Mouse (Mus musculus) heart, adult 8-10 months (tissue): ENCODE measurements at regions not wholly inside any gene's neighbourhood (a gene's known extent, or its start where the extent isn't known, plus 50 kb on each side); places are given as distances from the start of the nearest gene placed in this dataset.

Source experiments
- DNase-seq: peaks from one replicate; pipeline ENCODE4 v3.0.0; 2022; ENCODE audit warnings: low spot score

- DNase-seq, result no peak
Measured at GRCm38 (mm10) chr10:30132243-30132642, 68.1 kb downstream of the Cenpw start.

- DNase-seq, result no peak
Measured at GRCm38 (mm10) chr10:30110341-30110740, 90.0 kb downstream of the Cenpw start.

GRCm38 (mm10) chr10:30102443-30102842 is 97.9 kb downstream of the Cenpw start:
- no peak for DNase-seq

GRCm38 (mm10) chr10:30094603-30095002 is 105.8 kb downstream of the Cenpw start:
- no peak for DNase-seq

GRCm38 (mm10) chr10:30091549-30091948 is 108.8 kb downstream of the Cenpw start:
- no peak for DNase-seq

- peak; percentile 33 for DNase-seq
Measured at GRCm38 (mm10) chr10:30089406-30089805, 111.0 kb downstream of the Cenpw start.

GRCm38 (mm10) chr10:30085059-30085458 is 115.3 kb downstream of the Cenpw start:
- no peak for DNase-seq

GRCm38 (mm10) chr10:30066692-30067091 is 133.7 kb downstream of the Cenpw start:
- no peak for DNase-seq

GRCm38 (mm10) chr10:30030621-30031020 is 169.7 kb downstream of the Cenpw start:
- no peak for DNase-seq

GRCm38 (mm10) chr10:30002950-30003636 is 197.3 kb downstream of the Cenpw start:
- DNase-seq, result peak; percentile 6

GRCm38 (mm10) chr10:30000836-30001235 is 199.5 kb downstream of the Cenpw start:
- DNase-seq, result no peak

GRCm38 (mm10) chr10:29981539-29981938 is 218.8 kb downstream of the Cenpw start:
- no peak for DNase-seq
